14 mouse cellular contexts compared by ENCODE assay signal in the genomic region with DNA sequence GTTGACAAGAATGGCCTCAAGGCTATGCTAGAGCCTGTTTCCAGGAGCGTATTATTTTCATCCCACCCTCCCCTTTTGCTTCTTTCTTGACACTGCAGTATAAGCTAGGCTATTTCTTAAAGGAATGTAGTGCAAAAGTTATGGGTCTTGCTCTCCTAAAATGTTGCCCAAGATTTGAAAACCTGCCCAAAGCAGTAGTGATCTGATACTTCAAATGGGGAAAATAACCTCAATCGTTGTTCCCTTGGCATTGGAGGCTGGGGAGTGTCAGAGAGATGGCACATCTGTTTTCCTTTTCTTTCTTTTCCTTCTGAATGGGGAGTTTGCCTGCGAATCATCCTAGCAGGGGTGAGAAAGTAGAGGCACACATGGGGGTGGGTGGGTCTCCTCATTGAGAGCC. TPM values are rescaled to one million over a fixed set of nuclear protein-coding genes. Genes with fewer than 3 reads are reported as not detected.
"Had no signal": no experiment of that assay in that cellular context is flagged by ENCODE, and none has a peak within 500 bp of the region (broad histone marks: within the 10 kb centered on the region; RNA-seq: fewer than 3 reads in every experiment).

No protein-coding gene starts in this region.

- ATAC-seq: intestine, embryonic 16.5 days had no signal

- H3K27ac ChIP-seq: limb, embryonic 13.5 days; liver, embryonic 14.5 days; macrophage; neural tube, embryonic 13.5 days had no signal

- H3K27me3 ChIP-seq: limb, embryonic 13.5 days; megakaryocyte, embryonic 14.5 days; neural tube, embryonic 13.5 days had no signal

- H3K4me2 ChIP-seq: limb, embryonic 13.5 days; neural tube, embryonic 13.5 days had no signal

- H3K9ac ChIP-seq: limb, embryonic 13.5 days; liver, embryonic 14.5 days; neural tube, embryonic 13.5 days had no signal

- H3K4me1 ChIP-seq: megakaryocyte, embryonic 14.5 days; neural tube, embryonic 13.5 days had no signal

- H3K9me3 ChIP-seq: limb, embryonic 13.5 days; neural tube, embryonic 13.5 days had no signal

- DNase-seq: kidney, adult 8-10 months; kidney, postnatal 36 days; left cerebral cortex, postnatal 4 days; retina, postnatal 1 day; right cerebral cortex, postnatal 4 days; spleen, adult 18-20 months; thymus, adult 18-20 months; thymus, postnatal 14 days had no signal

- H3K36me3 ChIP-seq: limb, embryonic 13.5 days; neural tube, embryonic 13.5 days had no signal

- H3K4me3 ChIP-seq: limb, embryonic 13.5 days; megakaryocyte, embryonic 14.5 days; neural tube, embryonic 13.5 days had no signal

RNA-seq across cellular contexts. Expression of gene Adamts9, which starts 19.7 kb away (rescaled TPM):
- polyA plus RNA-seq: macrophage had no signal
